Mouse (Mus musculus) forebrain, embryonic 15.5 days (tissue): ENCODE measurements at regions not wholly inside any gene's neighbourhood (a gene's known extent, or its start where the extent isn't known, plus 50 kb on each side); places are given as distances from the start of the nearest gene placed in this dataset.
"Not testable (repeated sequence)": the region's sequence is repeated elsewhere in the genome, so short reads cannot be mapped to it uniquely, and the experiment has no call there.

Experiments
- ATAC-seq: fragments of 200-750 bp; cut with Nextera tagmentation; replicated peaks from 2 replicates; pipeline ENCODE4 v1.8.0; 2017; ENCODE audit warnings: mild to moderate bottlenecking, moderate TSS enrichment, moderate library complexity
- H3K27ac ChIP-seq: fragments of 300-500 bp; sonication (generic); replicated peaks from 2 replicates; pipeline ENCODE4 v1.5.1; 2015; ENCODE audit warnings: mild to moderate bottlenecking, inconsistent platforms
- H3K27me3 ChIP-seq: fragments of 300-500 bp; sonication (generic); 2 replicates; pipeline ENCODE4 v1.6.1; 2015; ENCODE audit warnings: inconsistent platforms
- H3K36me3 ChIP-seq: fragments of 300-500 bp; sonication (generic); 2 replicates; pipeline ENCODE4 v1.6.1; 2015; ENCODE audit warnings: mild to moderate bottlenecking, inconsistent platforms
- H3K4me1 ChIP-seq: fragments of 300-500 bp; sonication (generic); 2 replicates; pipeline ENCODE4 v1.6.1; 2015; ENCODE audit warnings: inconsistent platforms
- H3K4me2 ChIP-seq: fragments of 300-500 bp; sonication (generic); replicated peaks from 2 replicates; pipeline ENCODE4 v1.6.1; 2015; ENCODE audit warnings: mild to moderate bottlenecking, inconsistent platforms
- H3K4me3 ChIP-seq: fragments of 300-500 bp; sonication (generic); 2 replicates; pipeline ENCODE4 v1.5.1; 2015; ENCODE audit warnings: mild to moderate bottlenecking, inconsistent platforms
- H3K9ac ChIP-seq: fragments of 300-500 bp; sonication (generic); replicated peaks from 2 replicates; pipeline ENCODE4 v1.6.1; 2015; ENCODE audit warnings: mild to moderate bottlenecking, inconsistent platforms
- H3K9me3 ChIP-seq: fragments of 300-500 bp; sonication (generic); 2 replicates; pipeline ENCODE4 v1.6.1; 2016; ENCODE audit warnings: inconsistent platforms
- WGBS: fragments of 180-500 bp; shearing (Covaris S2); methylation state at CpG from one replicate; pipeline ENCODE4 v1.1.7; 2015; ENCODE audit warnings: mixed read lengths; 5-methylcytosine and 5-hydroxymethylcytosine counted together

GRCm38 (mm10) chr6:16765354-16765753, 132.9 kb downstream of the Tfec start:
- Histone ChIP-seq H3K9ac (no peak overlapping the region), H3K4me2 (no peak overlapping the region), H3K27ac (no peak overlapping the region), H3K4me3 (no peak overlapping the region), H3K27me3 (no peaks in the 10 kb centered on the region), H3K9me3 (no peaks in the 10 kb centered on the region), H3K4me1 (no peaks in the 10 kb centered on the region), H3K36me3 (no peaks in the 10 kb centered on the region)
- ATAC-seq: no peak
- 79% methylated on average over 4 of the region's 4 CpGs for WGBS

- no peak overlapping the region for H3K4me3 ChIP-seq
- 75% methylated on average over 5 of the region's 5 CpGs for WGBS
- H3K36me3 ChIP-seq: no peaks in the 10 kb centered on the region
- no peak for ATAC-seq
- H3K27ac ChIP-seq: no peak overlapping the region
- H3K9me3 ChIP-seq: no peaks in the 10 kb centered on the region
- no peak overlapping the region for H3K4me2 ChIP-seq
- H3K9ac ChIP-seq: no peak overlapping the region
- H3K27me3 ChIP-seq: no peaks in the 10 kb centered on the region
- H3K4me1 ChIP-seq: no peaks in the 10 kb centered on the region
Observed at GRCm38 (mm10) chr6:16764707-16765106, 133.5 kb downstream of the Tfec start.

GRCm38 (mm10) chr6:16755044-16755443, 143.2 kb downstream of the Tfec start:
- not testable (repeated sequence) for H3K9me3 ChIP-seq, ATAC-seq, H3K4me2 ChIP-seq, H3K4me3 ChIP-seq, H3K9ac ChIP-seq, H3K27me3 ChIP-seq, H3K4me1 ChIP-seq, H3K36me3 ChIP-seq, H3K27ac ChIP-seq
- WGBS: 90% methylated on average over 1 of the region's 1 CpGs

- Histone ChIP-seq H3K4me3 (no peak overlapping the region), H3K4me2 (no peak overlapping the region), H3K27me3 (no peaks in the 10 kb centered on the region), H3K9ac (no peak overlapping the region), H3K9me3 (no peaks in the 10 kb centered on the region), H3K4me1 (peaks cover 7% of the 10 kb centered on the region; the same call in 1 of the 2 replicates), H3K27ac (no peak overlapping the region), H3K36me3 (no peaks in the 10 kb centered on the region)
- no peak for ATAC-seq
- 74% methylated on average over 7 of the region's 7 CpGs for WGBS
Observed at GRCm38 (mm10) chr6:16733184-16733583, 165.1 kb downstream of the Tfec start.

GRCm38 (mm10) chr6:16732095-16732494, 166.1 kb downstream of the Tfec start:
- ATAC-seq: no peak
- no peaks in the 10 kb centered on the region for H3K9me3 ChIP-seq
- no peak overlapping the region for H3K4me2 ChIP-seq
- H3K4me3 ChIP-seq: no peak overlapping the region
- no peak overlapping the region for H3K27ac ChIP-seq
- 83% methylated on average over 3 of the region's 3 CpGs for WGBS
- peaks cover 13% of the 10 kb centered on the region for H3K4me1 ChIP-seq
- H3K9ac ChIP-seq: no peak overlapping the region
- no peaks in the 10 kb centered on the region for H3K27me3 ChIP-seq
- no peaks in the 10 kb centered on the region for H3K36me3 ChIP-seq

GRCm38 (mm10) chr6:16727256-16727890, 170.9 kb downstream of the Tfec start:
- peak; percentile 95 for ATAC-seq
- Histone ChIP-seq H3K4me2 (peak overlapping the region; percentile 36), H3K36me3 (no peaks in the 10 kb centered on the region), H3K4me1 (peaks cover 15% of the 10 kb centered on the region), H3K9ac (no peak overlapping the region), H3K27me3 (no peaks in the 10 kb centered on the region), H3K9me3 (no peaks in the 10 kb centered on the region), H3K27ac (no peak overlapping the region), H3K4me3 (no peak overlapping the region)
- WGBS: 3% methylated on average over 13 of the region's 13 CpGs

GRCm38 (mm10) chr6:16725256-16725655, 173.0 kb downstream of the Tfec start:
- H3K4me3 ChIP-seq: no peak overlapping the region
- WGBS: 86% methylated on average over 2 of the region's 2 CpGs
- no peak overlapping the region for H3K27ac ChIP-seq
- no peaks in the 10 kb centered on the region for H3K36me3 ChIP-seq
- no peaks in the 10 kb centered on the region for H3K27me3 ChIP-seq
- peaks cover 8% of the 10 kb centered on the region for H3K4me1 ChIP-seq
- H3K9ac ChIP-seq: no peak overlapping the region
- H3K9me3 ChIP-seq: no peaks in the 10 kb centered on the region
- no peak for ATAC-seq
- H3K4me2 ChIP-seq: no peak overlapping the region

GRCm38 (mm10) chr6:16704496-16704895, 193.7 kb downstream of the Tfec start:
- H3K4me3 ChIP-seq: no peak overlapping the region
- H3K4me1 ChIP-seq: peaks cover 7% of the 10 kb centered on the region; the same call in 1 of the 2 replicates
- H3K4me2 ChIP-seq: no peak overlapping the region
- H3K9me3 ChIP-seq: no peaks in the 10 kb centered on the region
- H3K36me3 ChIP-seq: no peaks in the 10 kb centered on the region
- ATAC-seq: peak; percentile 71; the same call in 1 of the 2 replicates
- H3K27me3 ChIP-seq: no peaks in the 10 kb centered on the region
- H3K9ac ChIP-seq: no peak overlapping the region
- H3K27ac ChIP-seq: no peak overlapping the region
- WGBS: 63% methylated on average over 4 of the region's 4 CpGs

- Histone ChIP-seq H3K4me3 (no peak overlapping the region), H3K4me1 (peaks cover 7% of the 10 kb centered on the region; the same call in 1 of the 2 replicates), H3K9ac (no peak overlapping the region), H3K9me3 (no peaks in the 10 kb centered on the region), H3K27ac (no peak overlapping the region), H3K4me2 (no peak overlapping the region), H3K36me3 (no peaks in the 10 kb centered on the region), H3K27me3 (no peaks in the 10 kb centered on the region)
- ATAC-seq: no peak
- WGBS: 70% methylated on average over 3 of the region's 3 CpGs
Observed at GRCm38 (mm10) chr6:16703412-16703746, 194.9 kb downstream of the Tfec start.

GRCm38 (mm10) chr6:16702706-16703411, 195.4 kb downstream of the Tfec start:
- H3K4me2 ChIP-seq: no peak overlapping the region
- ATAC-seq: peak; percentile 44; the same call in 1 of the 2 replicates
- H3K27ac ChIP-seq: no peak overlapping the region
- H3K9me3 ChIP-seq: no peaks in the 10 kb centered on the region
- H3K36me3 ChIP-seq: no peaks in the 10 kb centered on the region
- H3K4me1 ChIP-seq: peaks cover 7% of the 10 kb centered on the region; the same call in 1 of the 2 replicates
- H3K27me3 ChIP-seq: no peaks in the 10 kb centered on the region
- no peak overlapping the region for H3K9ac ChIP-seq
- 65% methylated on average over 7 of the region's 7 CpGs for WGBS
- no peak overlapping the region for H3K4me3 ChIP-seq

- no peaks in the 10 kb centered on the region for H3K36me3 ChIP-seq
- no peaks in the 10 kb centered on the region for H3K27me3 ChIP-seq
- WGBS: 31% methylated on average over 4 of the region's 4 CpGs
- no peak overlapping the region for H3K9ac ChIP-seq
- H3K4me1 ChIP-seq: no peaks in the 10 kb centered on the region
- H3K27ac ChIP-seq: no peak overlapping the region
- H3K9me3 ChIP-seq: no peaks in the 10 kb centered on the region
- H3K4me3 ChIP-seq: no peak overlapping the region
- no peak for ATAC-seq
- no peak overlapping the region for H3K4me2 ChIP-seq
Observed at GRCm38 (mm10) chr6:16697285-16697684, 201.0 kb downstream of the Tfec start.

GRCm38 (mm10) chr6:16668004-16668403, 230.2 kb downstream of the Tfec start:
- whole genome bisulfite sequencing: 1% methylated on average over 2 of the region's 2 CpGs
- ATAC-seq: no peak
- no peaks in the 10 kb centered on the region for H3K4me1 ChIP-seq
- H3K27me3 ChIP-seq: no peaks in the 10 kb centered on the region
- H3K4me3 ChIP-seq: no peak overlapping the region
- no peak overlapping the region for H3K9ac ChIP-seq
- no peak overlapping the region for H3K4me2 ChIP-seq
- H3K9me3 ChIP-seq: no peaks in the 10 kb centered on the region
- no peak overlapping the region for H3K27ac ChIP-seq
- H3K36me3 ChIP-seq: no peaks in the 10 kb centered on the region

GRCm38 (mm10) chr6:16667241-16667640, 231.0 kb downstream of the Tfec start:
- H3K9ac ChIP-seq: no peak overlapping the region
- ATAC-seq: no peak
- H3K9me3 ChIP-seq: no peaks in the 10 kb centered on the region
- 56% methylated on average over 6 of the region's 6 CpGs for WGBS
- H3K36me3 ChIP-seq: no peaks in the 10 kb centered on the region
- H3K4me2 ChIP-seq: no peak overlapping the region
- H3K27ac ChIP-seq: no peak overlapping the region
- H3K4me3 ChIP-seq: no peak overlapping the region
- no peaks in the 10 kb centered on the region for H3K27me3 ChIP-seq
- H3K4me1 ChIP-seq: no peaks in the 10 kb centered on the region
